Comparison of ENCODE assay signal across 8 mouse cellular contexts in genomic region chr14:118236886-118237289, GRCm38 (mm10). TPM values are rescaled to one million over a fixed set of nuclear protein-coding genes. Genes with fewer than 3 reads are reported as not detected.
A peak's percentile ranks its signal among the peaks of the same experiment; 100 is the strongest.
DNase-seq lines count a peak whose midpoint lies in the region; ATAC-seq and TF ChIP-seq lines count a peak whose summit lies in the region.

Gene Sox21 (minus strand): TSS chr14:118237030.

- peaks cover 35% of the 10 kb centered on the region for H3K27me3 ChIP-seq in spleen, adult 2 months (ENCODE audit: control insufficient read depth, insufficient read depth, low read length)
- peaks cover 74% of the 10 kb centered on the region for H3K27me3 ChIP-seq in heart, embryonic 16.5 days (ENCODE audit: control insufficient read depth, insufficient read depth, low read length)
- H3K27me3 ChIP-seq in lung, embryonic 15.5 days, result peaks cover 83% of the 10 kb centered on the region

- H3K36me3 ChIP-seq in spleen, adult 2 months (ENCODE audit: control insufficient read depth, insufficient read depth, low read length), result no peaks in the 10 kb centered on the region
- no peaks in the 10 kb centered on the region for H3K36me3 ChIP-seq in heart, embryonic 16.5 days (ENCODE audit: control insufficient read depth, insufficient read depth)
- H3K36me3 ChIP-seq in lung, embryonic 15.5 days, result no peaks in the 10 kb centered on the region

- TF ChIP-seq CTCF in spleen, adult 2 months (IDR thresholded peaks at IDR 0.05; ENCODE audit: extremely low read depth, insufficient read depth, insufficient read length, insufficient replicate concordance), result no peak

- peak within 1 kb of the TSS; percentile 23; the same call in 1 of the 2 replicates for H3K4me3 ChIP-seq in spleen, adult 2 months (ENCODE audit: extremely low read depth, insufficient read depth, insufficient read length)
- H3K4me3 ChIP-seq in heart, embryonic 16.5 days (ENCODE audit: low read length), result peak within 1 kb of the TSS; percentile 56
- H3K4me3 ChIP-seq in lung, embryonic 15.5 days, result peak within 1 kb of the TSS; percentile 48

- TF ChIP-seq POLR2A in spleen, adult 2 months (IDR thresholded peaks at IDR 0.05; ENCODE audit: low read depth, low read length), result no peak

- under 1% methylated on average over 30 of the region's 34 CpGs for WGBS in spleen, adult 2 months
- under 1% methylated on average over 33 of the region's 34 CpGs for WGBS in heart, embryonic 16.5 days
- WGBS in lung, embryonic 15.5 days, result under 1% methylated on average over 34 of the region's 34 CpGs

- peaks cover 9% of the 10 kb centered on the region for H3K4me1 ChIP-seq in spleen, adult 2 months (ENCODE audit: control insufficient read depth, insufficient read depth, insufficient read length)
- peaks cover 26% of the 10 kb centered on the region for H3K4me1 ChIP-seq in heart, embryonic 16.5 days (ENCODE audit: control insufficient read depth, insufficient read depth, low read length)
- peaks cover 32% of the 10 kb centered on the region for H3K4me1 ChIP-seq in lung, embryonic 15.5 days

- peak within 1 kb of the TSS; percentile 81 for H3K4me2 ChIP-seq in heart, embryonic 16.5 days (ENCODE audit: low read depth, low read length)
- H3K4me2 ChIP-seq in lung, embryonic 15.5 days, result peak within 1 kb of the TSS; percentile 92

- no peak within 1 kb of the TSS for H3K27ac ChIP-seq in spleen, adult 2 months (ENCODE audit: insufficient read depth, low read length)
- no peak within 1 kb of the TSS for H3K27ac ChIP-seq in heart, embryonic 16.5 days (ENCODE audit: low read length)
- H3K27ac ChIP-seq in lung, embryonic 15.5 days, result no peak within 1 kb of the TSS

- H3K9ac ChIP-seq in heart, embryonic 16.5 days (ENCODE audit: low read length), result peak within 1 kb of the TSS; percentile 51
- H3K9ac ChIP-seq in lung, embryonic 15.5 days, result peak within 1 kb of the TSS; percentile 36; the same call in 1 of the 2 replicates

- no peak for DNase-seq in spleen, adult 2 months (ENCODE audit: low read depth in 1 of 2, low spot score in 2 of 2)
- no peak for DNase-seq in spleen, postnatal 14 days (ENCODE audit: low spot score in 2 of 2)
- peak; percentile 85 for DNase-seq in embryo, embryonic 10.5 days (ENCODE audit: low spot score)
- peak; percentile 39 to 49 for DNase-seq in layer of hippocampus, adult 8-10 months (ENCODE audit: low spot score in 2 of 2)
- peak; percentile 79 to 83 for DNase-seq in right cerebral cortex, postnatal 10 days (ENCODE audit: low spot score in 2 of 2)
- no peak for DNase-seq in spleen, adult 12 weeks (ENCODE audit: low spot score)

- peak; percentile 43 for ATAC-seq in heart, embryonic 16.5 days (replicated peaks; ENCODE audit: extremely low read depth, insufficient read depth, low FRiP score)
- peak; percentile 85 for ATAC-seq in lung, embryonic 15.5 days (ENCODE audit: borderline replicate concordance, extremely low read depth, low FRiP score, low TSS enrichment)

- H3K9me3 ChIP-seq in heart, embryonic 16.5 days (replicated peaks; ENCODE audit: control insufficient read depth, low read length), result no peaks in the 10 kb centered on the region
- no peaks in the 10 kb centered on the region for H3K9me3 ChIP-seq in lung, embryonic 15.5 days

RNA-seq across cellular contexts. Expression of gene Sox21, which starts in this region (rescaled TPM):
- not detected in 2 replicates for polyA plus RNA-seq in spleen, adult 2 months (2012; rRNA removed)
- polyA plus RNA-seq in heart, embryonic 16.5 days (2015; fragmentation: Nextera tagmentation; extraction: Ambion mirVana), result 0.05 and 0.16 TPM in 2 replicates
- 10 to 100 TPM in 2 of 4 experiments, 1 to 10 TPM in 2; 7.5 to 10.4 (median 9.3) TPM for total RNA-seq in layer of hippocampus, adult 8-10 months (2022)
- polyA plus RNA-seq in lung, embryonic 15.5 days (2015; fragmentation: Nextera tagmentation; extraction: Ambion mirVana), result 0.72 and 0.96 TPM in 2 replicates

Comparison
In these comparisons a context has a peak if more than half of its experiments do, and no peak if none do; other contexts are left out.
1. Peak in ATAC-seq, H3K4me3 ChIP-seq, H3K9ac ChIP-seq and H3K4me2 ChIP-seq in heart, embryonic 16.5 days; RNA of the gene not detected or under 1 TPM.
2. Peak in ATAC-seq, H3K4me3 ChIP-seq, H3K9ac ChIP-seq and H3K4me2 ChIP-seq in lung, embryonic 15.5 days; RNA of the gene not detected or under 1 TPM.
3. DNase-seq: peak in embryo, embryonic 10.5 days (single experiment), layer of hippocampus, adult 8-10 months (2 of 2) and right cerebral cortex, postnatal 10 days (2 of 2); none in spleen, adult 2 months (0 of 2), spleen, postnatal 14 days (0 of 2) and spleen, adult 12 weeks (single experiment).
4. Peak in every context shown above with its lines, with median percentiles within 50 percentile points of each other: H3K4me3 ChIP-seq.